Mouse (Mus musculus): Measurements from ENCODE around the gene Spata46. TPM values are rescaled to one million over a fixed set of nuclear protein-coding genes. Genes with fewer than 3 reads are reported as not detected.

Spata46 gene
- polyA plus RNA-seq, 1 experiment from 2014 or later, result 2.1 TPM

Other genes starting within 250 kb of the Spata46 start
- gene Ddr2, start 198.0 kb upstream of the Spata46 start, polyA plus RNA-seq (2015; fragmentation: Nextera tagmentation; extraction: Ambion mirVana), result 33.1 and 35.7 TPM in 2 replicates
- 54.8 and 57.9 TPM in 2 replicates for gene Uap1, start 133.8 kb upstream of the Spata46 start, polyA plus RNA-seq (2015; fragmentation: Nextera tagmentation; extraction: Ambion mirVana)
- 7.8 and 8.7 TPM in 2 replicates for gene Uhmk1, start 93.4 kb upstream of the Spata46 start, polyA plus RNA-seq (2015; fragmentation: Nextera tagmentation; extraction: Ambion mirVana)
- gene Sh2d1b2, start 76.1 kb upstream of the Spata46 start, polyA plus RNA-seq (2015; fragmentation: Nextera tagmentation; extraction: Ambion mirVana), result not detected in 2 replicates
- 0.16 TPM in 1 of 2 replicates, not detected in the other for gene Sh2d1b1, start 31.5 kb upstream of the Spata46 start, polyA plus RNA-seq (2015; fragmentation: Nextera tagmentation; extraction: Ambion mirVana)
- 6.5 and 6.8 TPM in 2 replicates for gene Gm7694, start 2.5 kb upstream of the Spata46 start, polyA plus RNA-seq (2015; fragmentation: Nextera tagmentation; extraction: Ambion mirVana)

Measured in kidney, embryonic 16.5 days (tissue).